ENCODE assay signal across 11 mouse cellular contexts in genomic region chr5:149909108-149909739, GRCm38 (mm10).
DNase-seq lines count a peak whose midpoint lies in the region; ATAC-seq and TF ChIP-seq lines count a peak whose summit lies in the region.
"Had no signal": no experiment of that assay in that cellular context is flagged by ENCODE, and none has a peak within 500 bp of the region (broad histone marks: within the 10 kb centered on the region; RNA-seq: fewer than 3 reads in every experiment).

No protein-coding gene starts in this region.

- H3K27me3 ChIP-seq in hindbrain, embryonic 13.5 days, result no peaks in the 10 kb centered on the region
- no peaks in the 10 kb centered on the region for H3K27me3 ChIP-seq in hindbrain, embryonic 12.5 days
- no peaks in the 10 kb centered on the region for H3K27me3 ChIP-seq in embryonic facial prominence, embryonic 15.5 days
- H3K27me3 ChIP-seq in kidney, adult 2 months (replicated peaks; ENCODE audit: control insufficient read depth, insufficient read depth, low read length), result no peaks in the 10 kb centered on the region
- H3K27me3 ChIP-seq: stomach, embryonic 15.5 days had no signal

- TF ChIP-seq CTCF in kidney, adult 2 months (conservative IDR thresholded peaks at IDR 0.05; ENCODE audit: insufficient read depth, insufficient read length, low read depth, low read length), result no peak

- no peak overlapping the region for H3K4me2 ChIP-seq in hindbrain, embryonic 13.5 days
- H3K4me2 ChIP-seq in hindbrain, embryonic 12.5 days (replicated peaks), result no peak overlapping the region
- no peak overlapping the region for H3K4me2 ChIP-seq in embryonic facial prominence, embryonic 15.5 days (replicated peaks)
- H3K4me2 ChIP-seq: stomach, embryonic 15.5 days had no signal

- no peak for ATAC-seq in hindbrain, embryonic 13.5 days (ENCODE audit: low FRiP score)
- no peak for ATAC-seq in hindbrain, embryonic 12.5 days (ENCODE audit: low FRiP score)
- 0 out of 2 replicates have a peak, but pooled peaks have one; percentile 29 for ATAC-seq in embryonic facial prominence, embryonic 15.5 days (ENCODE audit: insufficient number of reproducible peaks, low FRiP score, low TSS enrichment, low read depth)
- ATAC-seq: CD4-positive, CD25-positive, alpha-beta regulatory T cell, adult 4 months had no signal

- DNase-seq in kidney, adult 2 months, result peak; percentile 51
- DNase-seq in mesoderm, embryonic 11.5 days (ENCODE audit: low read depth, low spot score), result peak; percentile 79
- DNase-seq in urinary bladder, adult 2 months (ENCODE audit: low spot score), result no peak
- DNase-seq in ovary, postnatal 36 days (ENCODE audit: low spot score), result no peak
- DNase-seq in left cerebral cortex, postnatal 36 days (ENCODE audit: low spot score in 2 of 2), result no peak

- peak overlapping the region; percentile 44; the same call in 1 of the 2 replicates for H3K27ac ChIP-seq in hindbrain, embryonic 13.5 days
- no peak overlapping the region for H3K27ac ChIP-seq in hindbrain, embryonic 12.5 days
- H3K27ac ChIP-seq in embryonic facial prominence, embryonic 15.5 days (replicated peaks), result no peak overlapping the region
- peak overlapping the region; percentile 77 for H3K27ac ChIP-seq in kidney, adult 2 months (ENCODE audit: insufficient read depth, low read depth, low read length)
- H3K27ac ChIP-seq: macrophage; stomach, embryonic 15.5 days had no signal

- intact Hi-C loops in left cerebral cortex, postnatal 36 days (cut with DNase I), result no loop called here

- no peak overlapping the region for H3K4me3 ChIP-seq in hindbrain, embryonic 13.5 days
- no peak overlapping the region for H3K4me3 ChIP-seq in hindbrain, embryonic 12.5 days
- H3K4me3 ChIP-seq in embryonic facial prominence, embryonic 15.5 days (replicated peaks), result no peak overlapping the region
- peak overlapping the region; percentile 13; the same call in 1 of the 2 replicates for H3K4me3 ChIP-seq in kidney, adult 2 months (ENCODE audit: insufficient read depth, low read depth, low read length)
- H3K4me3 ChIP-seq: stomach, embryonic 15.5 days had no signal

- H3K9me3 ChIP-seq in hindbrain, embryonic 13.5 days, result no peaks in the 10 kb centered on the region
- H3K9me3 ChIP-seq in hindbrain, embryonic 12.5 days (replicated peaks), result no peaks in the 10 kb centered on the region
- H3K9me3 ChIP-seq in embryonic facial prominence, embryonic 15.5 days (replicated peaks), result no peaks in the 10 kb centered on the region
- H3K9me3 ChIP-seq: stomach, embryonic 15.5 days had no signal

- no peaks in the 10 kb centered on the region for H3K36me3 ChIP-seq in hindbrain, embryonic 13.5 days
- H3K36me3 ChIP-seq in hindbrain, embryonic 12.5 days, result no peaks in the 10 kb centered on the region
- H3K36me3 ChIP-seq in embryonic facial prominence, embryonic 15.5 days, result no peaks in the 10 kb centered on the region
- no peaks in the 10 kb centered on the region for H3K36me3 ChIP-seq in kidney, adult 2 months (ENCODE audit: control insufficient read depth, insufficient read depth, low read length)
- H3K36me3 ChIP-seq: stomach, embryonic 15.5 days had no signal

- H3K9ac ChIP-seq in hindbrain, embryonic 13.5 days, result no peak overlapping the region
- no peak overlapping the region for H3K9ac ChIP-seq in hindbrain, embryonic 12.5 days
- H3K9ac ChIP-seq in embryonic facial prominence, embryonic 15.5 days, result no peak overlapping the region
- H3K9ac ChIP-seq: stomach, embryonic 15.5 days had no signal

- TF ChIP-seq POLR2A in kidney, adult 2 months (IDR thresholded peaks at IDR 0.05; ENCODE audit: low read depth, low read length), result no peak

- H3K4me1 ChIP-seq in hindbrain, embryonic 13.5 days (replicated peaks), result peaks cover 3% of the 10 kb centered on the region; the same call in 1 of the 2 replicates
- no peaks in the 10 kb centered on the region for H3K4me1 ChIP-seq in hindbrain, embryonic 12.5 days
- H3K4me1 ChIP-seq in embryonic facial prominence, embryonic 15.5 days, result peaks cover 2% of the 10 kb centered on the region; the same call in 1 of the 2 replicates
- no peaks in the 10 kb centered on the region for H3K4me1 ChIP-seq in kidney, adult 2 months (ENCODE audit: control insufficient read depth, insufficient read depth, low read length)

- 71% methylated on average over 13 of the region's 13 CpGs for WGBS in hindbrain, embryonic 13.5 days
- 76% methylated on average over 13 of the region's 13 CpGs for WGBS in hindbrain, embryonic 12.5 days
- 51% methylated on average over 13 of the region's 13 CpGs for WGBS in embryonic facial prominence, embryonic 15.5 days
- WGBS in kidney, adult 2 months, result 23% methylated on average over 13 of the region's 13 CpGs

Comparison
In these comparisons a context has a peak if more than half of its experiments do, and no peak if none do; other contexts are left out.
1. H3K27ac ChIP-seq: peak in hindbrain, embryonic 13.5 days (single experiment) and kidney, adult 2 months (single experiment); none in hindbrain, embryonic 12.5 days (single experiment) and embryonic facial prominence, embryonic 15.5 days (single experiment).
2. DNase-seq: peak in kidney, adult 2 months (single experiment) and mesoderm, embryonic 11.5 days (single experiment); none in urinary bladder, adult 2 months (single experiment), ovary, postnatal 36 days (single experiment) and left cerebral cortex, postnatal 36 days (0 of 2).